Mouse (Mus musculus): ENCODE measurements at regions not wholly inside any gene's neighbourhood (a gene's known extent, or its start where the extent isn't known, plus 50 kb on each side); places are given as distances from the start of the nearest gene placed in this dataset.

- TF ChIP-seq CTCF (conservative IDR thresholded peaks at IDR 0.05; ENCODE audit: low read length) (no peak), NANOG (IDR thresholded peaks at IDR 0.05; ENCODE audit: borderline replicate concordance, low read length) (peak; percentile 54; the same call in 1 of the 2 replicates)
Observed at GRCm38 (mm10) chr5:49606761-49607160, 82.1 kb upstream of the Kcnip4 start.
